Mouse (Mus musculus) cerebellum, adult 2 months (tissue): ENCODE data around the gene Eif4g3.

Experiments
- CTCF ChIP-seq: fragments of 200-500 bp; IDR thresholded peaks from 2 replicates; pipeline ENCODE4 v1.5.1; 2011; ENCODE audit warnings: low read depth, mild to moderate bottlenecking, control low read depth, low read length, moderate library complexity, borderline replicate concordance; ENCODE audit not compliant: insufficient read depth
- POLR2A ChIP-seq: fragments of 200-500 bp; IDR thresholded peaks from 2 replicates; pipeline ENCODE4 v1.6.1; 2011; ENCODE audit warnings: low read length, control low read depth, borderline replicate concordance; ENCODE audit not compliant: insufficient read depth

DNA sequence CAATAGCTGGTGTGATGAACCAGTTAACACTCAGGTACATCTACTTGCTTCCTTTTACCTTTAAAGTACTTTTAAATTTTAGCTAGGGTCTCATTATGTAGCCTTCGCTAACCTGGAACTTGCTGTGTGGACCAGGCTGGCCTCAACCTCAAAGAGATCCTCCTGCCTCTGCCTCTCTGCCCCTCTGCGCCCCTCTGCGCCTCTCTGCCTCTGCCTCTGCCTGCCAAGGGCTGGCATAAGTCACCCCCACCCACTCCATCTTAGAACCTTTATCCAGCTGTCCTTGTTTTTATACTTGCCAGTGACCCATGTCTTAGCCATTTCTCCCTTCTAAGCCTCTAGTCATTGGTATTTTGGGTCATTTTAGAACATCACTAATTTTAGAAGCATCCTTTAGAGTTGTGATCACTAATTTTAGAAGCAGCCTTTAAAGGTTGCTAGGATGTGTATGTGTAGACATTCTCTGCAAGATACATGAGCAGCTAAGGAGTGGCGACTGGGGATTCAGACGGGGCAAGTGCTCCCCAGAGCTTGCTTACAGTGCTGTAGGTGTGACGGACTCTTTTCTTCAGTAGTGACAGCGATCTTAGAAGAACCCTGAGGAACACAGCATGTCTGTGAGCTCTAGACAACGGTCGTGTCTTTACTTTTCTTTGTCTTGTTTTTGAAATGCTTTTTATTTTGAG, 42.8 kb downstream of the Eif4g3 start:
- TF ChIP-seq POLR2A (no peak), CTCF (no peak)
